Mouse (Mus musculus): ENCODE measurements around the gene Dcdc2b.

DNA sequence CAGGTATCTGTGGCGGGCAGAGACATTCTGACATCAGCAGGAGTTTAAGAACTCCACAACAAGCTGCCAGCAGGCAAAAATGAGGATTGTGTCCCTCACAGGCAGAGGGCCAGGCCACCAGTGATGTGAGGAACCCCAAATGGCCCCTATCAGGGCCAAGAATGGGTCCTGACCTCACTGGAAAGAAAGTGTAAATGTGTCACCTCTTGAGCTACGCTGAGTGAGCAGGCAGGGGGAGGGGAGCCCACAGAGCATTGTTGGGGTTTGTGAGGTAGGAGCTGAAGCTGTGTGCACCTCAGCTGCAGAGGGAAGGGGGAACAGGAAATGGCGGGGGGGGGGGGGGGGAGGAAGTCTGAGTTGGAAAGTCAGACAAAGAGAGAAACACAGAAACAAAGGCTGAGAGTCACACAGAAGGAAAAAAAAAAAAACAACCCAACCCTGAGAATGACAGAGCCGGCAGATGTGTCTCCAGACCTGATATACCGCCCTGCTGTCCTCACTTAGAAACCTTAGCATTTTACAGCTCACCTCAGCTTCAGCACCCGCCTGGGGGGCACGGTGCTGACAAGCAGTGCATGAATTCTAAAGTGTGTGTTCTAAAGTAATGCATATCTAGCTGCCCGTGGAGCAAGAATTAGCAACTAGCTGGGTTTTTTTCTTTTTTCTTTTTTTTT, 38.7 kb downstream of the Dcdc2b start:
- no peak for TF ChIP-seq POLR2A (IDR thresholded peaks at IDR 0.05; ENCODE audit: borderline replicate concordance, control insufficient read depth, low read depth, low read length)
- no peak for TF ChIP-seq CTCF (IDR thresholded peaks at IDR 0.05; ENCODE audit: control insufficient read depth, insufficient read depth, low read length)
